Mouse (Mus musculus) c-Kit-positive CD71-positive TER-119-negative erythroid progenitor cells, embryonic 14.5 days (primary cell): ENCODE results near the gene Clip1.
"Not testable (repeated sequence)": the region's sequence is repeated elsewhere in the genome, so short reads cannot be mapped to it uniquely, and the experiment has no call there.

Experiments
- DNase-seq: peaks from one replicate; pipeline ENCODE4 v3.0.0-alpha.2; 2013; ENCODE audit warnings: low read depth

Clip1 gene

DNA sequence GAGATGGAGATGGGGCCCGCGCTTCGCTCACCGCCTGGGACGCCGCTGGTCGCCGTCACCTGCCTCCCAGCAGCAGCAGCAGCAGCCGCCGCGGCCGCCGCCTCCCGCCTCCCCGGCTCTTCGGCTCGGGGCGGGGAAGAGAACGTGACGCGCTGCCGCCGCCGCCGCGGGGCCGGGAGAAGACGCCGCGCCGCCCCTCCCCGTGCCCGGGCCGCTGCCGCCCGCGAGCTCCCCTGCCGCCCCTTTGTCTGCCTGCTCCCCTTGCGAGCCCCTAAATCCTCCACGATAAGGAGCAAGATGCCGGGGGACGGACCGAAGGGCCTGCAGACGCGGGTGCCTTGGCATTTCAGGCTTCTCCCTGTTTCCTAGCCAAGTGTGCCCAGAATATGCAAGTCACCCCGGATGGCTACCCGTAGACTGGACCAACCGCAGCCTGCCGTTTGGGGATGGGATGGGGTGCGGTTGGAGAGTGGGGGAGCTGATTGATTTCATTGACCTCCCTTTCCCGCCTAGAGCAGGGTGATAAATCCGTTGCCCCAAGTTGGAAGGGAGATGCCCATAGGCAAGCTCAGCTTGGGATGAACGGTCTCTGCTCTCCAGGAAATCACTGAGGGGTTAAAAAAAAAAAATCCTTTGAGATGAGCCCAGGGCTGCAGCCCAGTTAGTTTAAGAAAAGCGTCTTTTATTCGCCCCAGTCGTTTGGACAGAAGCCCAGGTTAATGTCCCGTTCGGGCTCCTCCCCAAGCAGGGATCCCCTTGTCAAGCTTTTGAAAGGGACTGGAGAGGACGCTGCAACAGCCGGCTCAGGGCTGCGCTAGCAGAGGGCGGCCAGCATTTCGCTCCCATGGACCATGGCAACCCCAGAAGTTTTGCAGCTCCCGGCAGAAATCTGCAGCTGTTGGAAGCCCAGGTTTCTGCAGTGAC lies at the start of gene Clip1:
TSS of gene Clip1 (minus strand) at position 398 of the 924 bp plus-strand sequence.
- DNase-seq = peak; percentile 44

DNA sequence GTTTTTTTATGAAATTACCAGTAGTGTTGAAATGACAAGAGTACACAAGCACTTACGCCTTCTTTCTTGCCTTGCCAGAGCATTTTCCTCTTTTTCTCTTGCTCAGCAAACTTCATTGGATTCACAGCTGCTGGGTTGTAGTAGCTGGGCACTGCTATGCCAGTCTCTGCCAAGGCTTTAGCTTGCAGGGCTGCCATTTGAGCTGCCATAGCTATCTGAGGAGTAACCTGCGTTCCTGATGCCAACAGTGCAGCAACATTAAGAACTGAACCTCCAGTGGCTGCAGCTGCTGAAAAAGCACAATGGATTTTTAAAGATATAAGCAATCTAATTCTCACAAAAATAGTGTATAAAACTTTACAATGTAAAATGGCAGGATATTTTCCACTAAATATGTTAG lies 46.6 kb upstream of the Clip1 start:
- DNase-seq = no peak

DNA sequence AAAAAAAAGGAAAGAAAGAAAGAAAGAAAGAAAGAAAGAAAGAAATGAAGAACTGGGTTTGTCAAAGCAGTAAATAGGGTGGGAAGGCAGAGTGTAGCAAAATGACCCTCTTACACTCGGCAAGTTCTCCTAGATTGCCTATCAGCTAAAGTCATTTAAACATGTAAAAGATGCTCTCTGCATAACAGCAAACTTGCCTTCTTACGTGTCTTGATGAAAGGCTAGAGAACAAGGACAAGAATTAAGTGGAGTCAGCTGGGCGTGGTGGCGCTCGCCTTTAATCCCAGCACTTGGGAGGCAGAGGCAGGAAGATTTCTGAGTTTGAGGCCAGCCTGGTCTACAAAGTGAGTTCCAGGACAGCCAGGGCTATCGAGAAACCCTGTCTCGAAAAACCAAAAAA lies 39.4 kb upstream of the Clip1 start:
- DNase-seq = not testable (repeated sequence)

DNA sequence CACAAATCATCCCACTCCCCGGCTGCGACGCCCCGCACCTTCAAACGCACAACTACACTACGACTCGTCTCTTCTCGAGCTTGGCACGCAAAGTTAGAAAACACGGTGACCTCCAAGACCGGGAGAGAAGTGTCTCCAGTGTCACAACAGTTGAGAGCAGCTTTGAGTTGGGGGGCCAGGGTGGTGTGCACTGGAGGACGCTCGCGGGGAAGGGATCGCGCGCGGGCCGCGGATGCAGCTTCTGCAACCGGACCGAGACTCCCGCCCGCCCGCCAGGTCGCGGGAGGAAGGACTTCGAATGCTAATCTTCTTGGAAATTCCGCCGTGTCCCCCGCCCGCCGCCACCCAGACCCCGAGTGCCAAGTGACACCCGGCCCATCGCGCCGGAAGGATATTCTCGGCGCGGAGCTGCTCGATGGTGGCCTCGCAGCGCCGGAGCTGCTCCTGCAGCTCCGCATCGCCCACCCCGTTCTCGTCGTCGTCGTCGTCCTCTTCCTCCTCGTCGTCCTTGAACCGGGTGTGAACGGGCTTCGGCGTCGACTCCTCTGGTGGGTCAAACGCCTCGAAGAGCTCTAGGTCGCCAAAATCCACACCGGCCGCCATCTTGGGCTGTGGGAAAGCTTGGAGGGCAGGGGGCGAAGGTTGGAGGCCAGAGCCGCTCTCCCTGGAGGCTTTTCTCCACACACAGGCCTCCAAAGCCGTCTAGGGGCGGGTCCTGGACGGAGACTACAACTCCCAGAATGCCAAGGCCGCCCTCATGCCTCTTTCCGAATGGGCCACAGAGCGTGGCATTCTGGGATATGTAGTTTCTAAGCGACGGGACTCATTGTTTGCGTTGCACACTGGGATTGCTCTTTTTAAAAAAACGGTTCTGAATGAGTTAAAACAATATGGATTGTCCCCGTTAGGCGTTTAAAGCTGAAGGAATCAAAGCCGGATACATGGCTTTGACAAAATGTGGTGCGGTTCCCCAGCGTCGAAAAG lies 36.2 kb upstream of the Clip1 start, which contains the start of gene Zcchc8:
TSS of gene Zcchc8 (minus strand) at position 773 of the 984 bp plus-strand sequence.
- peak; percentile 98 for DNase-seq

DNA sequence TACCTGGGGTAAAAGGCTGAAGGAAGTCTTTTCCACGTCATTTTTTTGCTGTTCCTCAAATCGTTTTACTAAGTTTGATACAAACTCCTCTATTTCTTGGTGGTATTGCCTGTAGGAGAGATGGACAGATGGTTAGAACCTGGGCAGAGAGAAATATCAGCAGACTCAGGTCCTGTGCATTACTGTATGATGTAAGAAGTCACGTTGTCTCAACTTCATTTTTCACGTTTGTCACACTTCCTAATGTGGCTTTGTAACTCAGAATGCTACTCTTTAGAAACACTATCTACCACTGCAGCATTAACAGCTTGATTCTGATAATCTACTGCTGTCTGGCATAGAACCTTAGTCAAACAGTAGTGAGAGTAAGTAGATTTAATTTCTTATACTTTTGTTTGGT lies 30.2 kb upstream of the Clip1 start:
- no peak for DNase-seq

DNA sequence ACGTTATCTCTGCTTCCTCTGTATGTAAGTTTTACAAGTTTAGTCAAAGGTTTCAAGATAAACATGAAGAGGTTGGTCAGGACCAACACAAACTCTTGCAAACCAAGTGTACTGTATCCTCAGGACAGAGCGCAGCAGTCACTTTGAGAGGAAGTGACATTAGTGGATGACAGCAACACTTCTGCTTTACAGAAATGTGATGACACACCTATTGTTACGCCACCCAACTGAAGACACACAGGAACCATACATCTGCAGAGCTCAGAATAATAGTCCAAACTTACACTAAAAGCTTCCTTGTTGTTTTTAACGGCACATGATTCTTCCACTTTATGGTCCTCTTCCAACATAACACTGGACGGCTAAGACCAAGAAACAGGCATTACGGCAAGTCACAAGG lies 29.4 kb upstream of the Clip1 start:
- no peak for DNase-seq

DNA sequence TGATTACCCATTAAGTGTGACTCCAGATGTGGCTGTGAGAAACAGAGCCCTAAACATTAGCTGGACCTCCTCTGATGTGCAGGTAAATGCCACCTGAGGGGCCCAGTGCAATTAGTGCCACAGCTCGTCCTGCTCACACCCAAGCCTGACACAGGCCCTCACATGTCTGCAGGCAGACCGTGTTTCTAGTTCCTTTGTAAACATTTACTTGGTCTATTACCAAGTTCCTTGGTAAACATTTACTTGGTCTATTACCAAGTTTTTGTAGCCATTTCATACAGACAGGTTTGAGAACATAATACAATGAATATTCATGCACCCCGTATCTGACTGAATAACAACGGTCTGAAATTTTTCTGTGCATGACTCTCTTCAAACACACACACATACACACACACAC lies 25.2 kb upstream of the Clip1 start:
- DNase-seq = no peak

GRCm38 (mm10) chr5:123708598-123708997 lies 24.2 kb upstream of the Clip1 start:
- DNase-seq = no peak

DNA sequence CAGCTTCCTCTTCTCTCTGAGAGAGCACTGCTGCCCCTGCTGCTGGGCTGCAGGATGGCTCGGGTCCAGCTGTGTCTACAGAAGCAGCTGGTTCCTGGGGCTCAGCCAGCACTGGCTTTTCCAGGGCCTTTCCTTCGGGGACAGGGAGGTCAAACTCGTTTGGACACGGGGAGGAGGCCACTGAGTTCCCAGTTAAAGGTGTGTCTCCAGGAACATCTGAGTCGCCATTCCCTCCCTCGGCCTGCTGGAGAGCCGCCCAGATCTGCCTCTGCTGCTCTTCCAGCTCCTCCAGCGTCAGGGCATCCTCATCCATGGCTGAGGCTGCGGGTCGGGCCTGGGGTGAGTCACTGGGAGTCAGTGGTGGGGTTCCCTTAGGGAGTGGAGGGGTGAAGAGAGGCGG lies 16.2 kb upstream of the Clip1 start:
- no peak for DNase-seq

GRCm38 (mm10) chr5:123699198-123699597 lies 14.8 kb upstream of the Clip1 start:
- peak; percentile 74 for DNase-seq

DNA sequence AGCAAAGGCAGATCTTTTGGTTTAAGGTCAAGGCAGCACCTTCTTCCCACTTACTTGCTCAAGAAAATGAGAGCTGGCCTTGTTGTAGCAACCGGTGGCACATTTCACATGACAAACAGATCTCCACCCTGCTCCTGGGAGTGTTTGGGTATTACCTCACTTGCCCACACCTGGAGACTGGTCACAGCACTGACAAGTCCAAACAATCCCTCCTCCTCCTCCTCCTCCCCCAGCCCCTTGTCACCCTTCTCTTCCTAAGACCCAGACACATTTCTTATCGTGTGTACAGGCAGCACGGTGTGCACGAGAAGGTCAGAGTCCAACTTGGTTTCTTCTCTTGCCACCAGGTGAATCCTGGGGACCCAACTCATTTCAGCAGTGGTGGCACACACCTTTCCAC lies 12.5 kb upstream of the Clip1 start:
- no peak for DNase-seq

DNA sequence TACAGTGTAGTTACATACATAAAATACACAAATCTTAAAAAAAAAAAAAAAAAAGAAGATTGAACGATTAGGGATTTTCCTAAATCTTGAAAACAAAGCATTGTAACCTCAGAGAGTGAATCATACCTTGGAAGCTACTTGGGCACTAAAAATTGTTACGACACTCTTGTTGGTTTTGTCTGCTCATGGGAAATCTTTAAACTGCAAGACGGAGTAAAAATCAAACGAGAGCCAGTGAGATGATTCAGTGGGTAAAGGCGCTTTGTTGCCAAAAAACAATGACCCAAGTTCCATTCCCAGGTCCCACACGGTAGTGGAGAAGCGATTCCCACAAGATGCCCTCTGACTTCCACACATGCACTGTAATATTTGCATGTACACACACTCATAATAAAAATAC lies 11.8 kb upstream of the Clip1 start:
- DNase-seq = no peak

- no peak for DNase-seq
Observed at GRCm38 (mm10) chr5:123694468-123694867, 10.1 kb upstream of the Clip1 start.

- DNase-seq = peak; percentile 29
Observed at GRCm38 (mm10) chr5:123683377-123684220, 819 bp downstream of the Clip1 start.

- DNase-seq = no peak
Observed at GRCm38 (mm10) chr5:123683043-123683376, 1.4 kb downstream of the Clip1 start.

DNA sequence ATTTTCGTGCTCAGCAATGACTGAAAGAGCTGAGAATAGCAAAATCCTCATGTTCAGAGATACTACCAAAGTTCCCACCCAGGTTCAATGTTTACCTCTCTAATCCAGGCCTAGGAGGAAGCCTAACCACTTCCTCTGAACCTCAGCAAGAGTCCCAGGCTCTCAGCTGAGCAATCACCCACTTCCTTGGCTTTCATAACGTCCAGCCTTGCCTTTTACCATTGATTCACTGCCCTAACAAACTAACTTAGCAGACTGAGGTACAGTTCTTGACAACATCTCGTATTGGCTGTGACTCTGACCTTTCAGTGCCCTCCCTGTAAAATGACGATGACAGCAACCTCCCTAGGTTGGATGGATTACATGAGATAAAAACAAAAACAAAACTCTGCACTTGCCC lies 2.0 kb downstream of the Clip1 start:
- DNase-seq = no peak

- no peak for DNase-seq
Observed at GRCm38 (mm10) chr5:123679546-123680263, 4.7 kb downstream of the Clip1 start.

GRCm38 (mm10) chr5:123679106-123679505 lies 5.3 kb downstream of the Clip1 start:
- no peak for DNase-seq

GRCm38 (mm10) chr5:123675717-123676116 lies 8.7 kb downstream of the Clip1 start:
- DNase-seq = no peak

DNA sequence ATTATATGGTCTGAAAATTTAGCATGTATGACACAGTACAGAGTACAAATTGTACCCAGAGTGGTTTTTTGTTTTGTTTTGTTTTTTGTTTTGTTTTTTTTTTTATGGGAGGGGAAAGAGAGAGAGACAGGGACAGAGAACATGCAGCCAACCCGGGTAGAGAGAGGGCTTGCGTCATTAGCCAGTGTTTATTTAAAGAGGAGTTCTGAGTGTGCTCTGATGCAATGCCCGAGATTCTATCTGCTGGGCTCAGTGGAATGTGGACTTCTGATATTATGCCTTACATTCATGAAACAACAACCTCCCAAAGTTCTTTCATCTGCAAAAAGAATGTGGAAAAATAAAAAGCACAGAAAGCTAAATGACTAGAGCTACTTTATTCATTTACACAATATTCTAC lies 9.2 kb downstream of the Clip1 start:
- no peak for DNase-seq

- DNase-seq = no peak
Observed at GRCm38 (mm10) chr5:123671473-123671820, 13.0 kb downstream of the Clip1 start.
